Mouse (Mus musculus) bone marrow macrophage, adult 2 months (primary cell): ENCODE measurements around the gene Yrdc.

Experiments
- CTCF ChIP-seq: IDR thresholded peaks from 2 replicates; pipeline ENCODE4 v1.5.1; 2012; ENCODE audit warnings: low read depth, mild to moderate bottlenecking, low read length, moderate library complexity
- POLR2A ChIP-seq: IDR thresholded peaks from 2 replicates; pipeline ENCODE4 v1.6.1; 2012; ENCODE audit warnings: mild to moderate bottlenecking, low read depth, low read length, borderline replicate concordance

DNA sequence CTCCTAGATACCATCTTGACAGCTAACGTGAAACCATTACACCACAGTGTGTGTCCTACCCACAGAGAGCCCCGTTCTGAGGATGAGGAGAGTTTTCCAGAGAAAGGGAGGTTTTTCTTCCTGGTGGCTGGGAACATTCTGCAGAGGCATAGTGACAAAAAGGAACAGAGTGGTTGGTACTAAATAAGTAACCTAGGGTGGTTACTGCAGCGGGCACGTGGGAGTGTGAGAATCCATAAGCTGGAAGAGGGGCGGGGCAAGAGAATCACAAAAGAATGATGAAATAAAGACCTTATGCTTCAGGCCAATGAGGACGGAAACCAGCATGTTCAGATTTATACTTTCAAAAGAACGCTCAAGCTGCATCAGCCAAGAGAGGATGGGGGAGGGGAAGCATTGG lies 38.2 kb downstream of the Yrdc start:
- TF ChIP-seq CTCF (no peak), POLR2A (no peak)
